Mouse (Mus musculus): Measurements from ENCODE around the gene Zbtb45.

DNA sequence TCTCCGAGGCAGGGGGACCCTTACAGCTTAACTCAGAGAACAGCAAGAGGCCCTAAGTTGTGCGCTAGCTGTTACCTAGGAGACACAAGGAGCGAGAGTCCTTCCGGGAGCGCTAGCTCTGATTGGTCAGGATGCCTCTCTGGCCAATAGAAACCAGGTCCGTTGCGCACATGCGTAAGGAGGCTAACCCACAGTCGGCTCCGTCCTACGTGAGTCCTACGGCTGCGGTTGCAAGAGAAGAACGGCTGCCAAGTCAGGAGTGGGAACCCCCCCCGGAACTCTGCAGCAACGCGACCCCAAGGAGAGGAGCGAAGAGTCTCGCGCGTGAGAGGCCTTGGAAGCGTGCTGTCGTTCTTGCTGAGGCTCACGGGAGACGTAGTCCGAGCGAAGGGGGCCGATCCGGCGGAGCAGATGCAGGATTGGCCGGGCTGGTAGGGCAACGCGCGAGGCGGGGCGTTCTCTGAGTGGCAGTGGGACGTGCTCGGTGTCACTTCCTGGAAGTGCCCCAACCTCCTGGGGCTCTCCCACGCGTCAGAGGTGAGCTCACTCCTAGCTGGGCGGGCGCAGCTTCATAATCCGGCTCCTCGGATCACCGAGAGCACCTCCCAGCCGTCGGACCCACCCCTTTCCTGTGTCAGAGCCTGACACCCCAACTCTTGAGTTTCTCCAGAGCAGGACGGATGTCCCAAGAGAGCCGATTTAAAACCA, 32.0 kb downstream of the Zbtb45 start, which contains the start of gene Zfp446:
- TF ChIP-seq GATA1 (IDR thresholded peaks at IDR 0.05; ENCODE audit: low read length), result no peak
- TF ChIP-seq TAL1 (IDR thresholded peaks at IDR 0.05; ENCODE audit: low read length), result no peak
